In genomic region chr3:138096263-138097028, GRCm38 (mm10) we compare ENCODE assay signal across 22 mouse cellular contexts. TPM values are rescaled to one million over a fixed set of nuclear protein-coding genes. Genes with fewer than 3 reads are reported as not detected.
DNase-seq lines count a peak whose midpoint lies in the region; ATAC-seq and TF ChIP-seq lines count a peak whose summit lies in the region.
"Had no signal": no experiment of that assay in that cellular context is flagged by ENCODE, and none has a peak within 500 bp of the region (broad histone marks: within the 10 kb centered on the region; RNA-seq: fewer than 3 reads in every experiment).

No protein-coding gene starts in this region.

- H3K9ac ChIP-seq in intestine, embryonic 14.5 days (ENCODE audit: low read length) = no peak overlapping the region
- H3K9ac ChIP-seq in intestine, postnatal 0 days (ENCODE audit: low read depth, low read length) = no peak overlapping the region
- no peak overlapping the region for H3K9ac ChIP-seq in midbrain, embryonic 14.5 days (replicated peaks; ENCODE audit: low read length)
- no peak overlapping the region for H3K9ac ChIP-seq in embryonic facial prominence, embryonic 14.5 days (ENCODE audit: low read depth, low read length)
- H3K9ac ChIP-seq: forebrain, embryonic 15.5 days; liver, embryonic 13.5 days; stomach, embryonic 15.5 days had no signal

- DNase-seq in adrenal gland, adult (ENCODE audit: inconsistent age in 2 of 2, low spot score in 1 of 2) = peak; percentile 54 to 87
- no peak for DNase-seq in adrenal gland, postnatal 4 days (ENCODE audit: low spot score in 2 of 2)
- DNase-seq in intestine, embryonic 14.5 days (ENCODE audit: low spot score) = peak; percentile 48
- DNase-seq in midbrain, embryonic 10.5 days (ENCODE audit: low spot score) = no peak
- DNase-seq in midbrain, embryonic 14.5 days = no peak
- no peak for DNase-seq in embryonic facial prominence, embryonic 14.5 days (ENCODE audit: low spot score)
- no peak for DNase-seq in ovary, postnatal 36 days (ENCODE audit: low spot score)
- DNase-seq: cerebellum, adult 8-10 months; heart, postnatal 36 days; liver, embryonic 13.5 days; lung, postnatal 4 days; spleen, adult 18-20 months; thymus, postnatal 14 days had no signal

- no peak for ATAC-seq in intestine, embryonic 14.5 days (replicated peaks; ENCODE audit: low FRiP score, low TSS enrichment, low read depth)
- ATAC-seq in intestine, postnatal 0 days = no peak
- no peak for ATAC-seq in midbrain, embryonic 14.5 days (ENCODE audit: low FRiP score, low TSS enrichment)
- no peak for ATAC-seq in embryonic facial prominence, embryonic 14.5 days (ENCODE audit: low read depth)
- ATAC-seq: activated CD4-positive, CD25-positive, alpha-beta regulatory T cell, adult 4 months; inflammation-experienced regulatory T-cells, adult 6 months had no signal

- no peak for TF ChIP-seq CTCF in intestine, postnatal 0 days (IDR thresholded peaks at IDR 0.05; ENCODE audit: low read depth)

- WGBS in intestine, embryonic 14.5 days = 85% methylated on average over 19 of the region's 19 CpGs
- 83% methylated on average over 19 of the region's 19 CpGs for WGBS in intestine, postnatal 0 days
- 91% methylated on average over 19 of the region's 19 CpGs for WGBS in midbrain, embryonic 10.5 days
- WGBS in midbrain, embryonic 14.5 days = 90% methylated on average over 19 of the region's 19 CpGs
- 84% methylated on average over 19 of the region's 19 CpGs for WGBS in embryonic facial prominence, embryonic 14.5 days

- H3K4me1 ChIP-seq in intestine, embryonic 14.5 days (replicated peaks; ENCODE audit: control insufficient read depth, insufficient read depth, low read length) = no peaks in the 10 kb centered on the region
- no peaks in the 10 kb centered on the region for H3K4me1 ChIP-seq in intestine, postnatal 0 days (replicated peaks; ENCODE audit: control insufficient read depth, insufficient read depth, low read length)
- peaks cover 12% of the 10 kb centered on the region for H3K4me1 ChIP-seq in midbrain, embryonic 10.5 days
- H3K4me1 ChIP-seq in midbrain, embryonic 14.5 days (ENCODE audit: control insufficient read depth, insufficient read depth, low read length) = no peaks in the 10 kb centered on the region
- H3K4me1 ChIP-seq in embryonic facial prominence, embryonic 14.5 days (ENCODE audit: control insufficient read depth, insufficient read depth, low read length) = 0 out of 2 replicates have a peak, but pooled peaks cover 4% of the 10 kb centered on the region
- H3K4me1 ChIP-seq: liver, embryonic 13.5 days; stomach, embryonic 15.5 days had no signal

- H3K27ac ChIP-seq in intestine, embryonic 14.5 days (ENCODE audit: low read depth) = no peak overlapping the region
- no peak overlapping the region for H3K27ac ChIP-seq in intestine, postnatal 0 days (ENCODE audit: low read depth, low read length)
- H3K27ac ChIP-seq in midbrain, embryonic 10.5 days (replicated peaks) = peak overlapping the region; percentile 52; the same call in 1 of the 2 replicates
- no peak overlapping the region for H3K27ac ChIP-seq in midbrain, embryonic 14.5 days (replicated peaks; ENCODE audit: low read depth, low read length)
- peak overlapping the region; percentile 63; the same call in 1 of the 2 replicates for H3K27ac ChIP-seq in embryonic facial prominence, embryonic 14.5 days (replicated peaks; ENCODE audit: low read depth, low read length)
- H3K27ac ChIP-seq: liver, embryonic 13.5 days; stomach, embryonic 15.5 days had no signal

- H3K4me2 ChIP-seq in intestine, embryonic 14.5 days (ENCODE audit: low read length) = no peak overlapping the region
- no peak overlapping the region for H3K4me2 ChIP-seq in intestine, postnatal 0 days (replicated peaks; ENCODE audit: low read depth)
- H3K4me2 ChIP-seq in midbrain, embryonic 14.5 days (ENCODE audit: low read length) = no peak overlapping the region
- no peak overlapping the region for H3K4me2 ChIP-seq in embryonic facial prominence, embryonic 14.5 days (ENCODE audit: low read depth, low read length)
- H3K4me2 ChIP-seq: forebrain, embryonic 15.5 days; liver, embryonic 13.5 days; stomach, embryonic 15.5 days had no signal

- H3K9me3 ChIP-seq in intestine, embryonic 14.5 days (ENCODE audit: control insufficient read depth, low read length) = no peaks in the 10 kb centered on the region
- no peaks in the 10 kb centered on the region for H3K9me3 ChIP-seq in intestine, postnatal 0 days (ENCODE audit: control insufficient read depth)
- H3K9me3 ChIP-seq in midbrain, embryonic 10.5 days (replicated peaks) = no peaks in the 10 kb centered on the region
- H3K9me3 ChIP-seq in midbrain, embryonic 14.5 days (ENCODE audit: control insufficient read depth, low read length) = no peaks in the 10 kb centered on the region
- no peaks in the 10 kb centered on the region for H3K9me3 ChIP-seq in embryonic facial prominence, embryonic 14.5 days (ENCODE audit: control insufficient read depth, low read length)
- H3K9me3 ChIP-seq: forebrain, embryonic 15.5 days; liver, embryonic 13.5 days; stomach, embryonic 15.5 days had no signal

- H3K36me3 ChIP-seq in intestine, embryonic 14.5 days (ENCODE audit: control insufficient read depth, insufficient read depth, low read length) = no peaks in the 10 kb centered on the region
- peaks cover 56% of the 10 kb centered on the region for H3K36me3 ChIP-seq in intestine, postnatal 0 days (ENCODE audit: control insufficient read depth, insufficient read depth)
- H3K36me3 ChIP-seq in midbrain, embryonic 10.5 days = peaks cover 9% of the 10 kb centered on the region
- no peaks in the 10 kb centered on the region for H3K36me3 ChIP-seq in midbrain, embryonic 14.5 days (ENCODE audit: control insufficient read depth, insufficient read depth, low read length)
- H3K36me3 ChIP-seq in embryonic facial prominence, embryonic 14.5 days (ENCODE audit: control insufficient read depth, insufficient read depth, low read length) = no peaks in the 10 kb centered on the region
- H3K36me3 ChIP-seq: forebrain, embryonic 15.5 days; stomach, embryonic 15.5 days had no signal

- no peaks in the 10 kb centered on the region for H3K27me3 ChIP-seq in intestine, embryonic 14.5 days (replicated peaks; ENCODE audit: control insufficient read depth, insufficient read depth, low read length)
- H3K27me3 ChIP-seq in intestine, postnatal 0 days (replicated peaks; ENCODE audit: control insufficient read depth, insufficient read depth, low read length) = no peaks in the 10 kb centered on the region
- no peaks in the 10 kb centered on the region for H3K27me3 ChIP-seq in midbrain, embryonic 10.5 days (ENCODE audit: low read depth, poor library complexity, severe bottlenecking)
- H3K27me3 ChIP-seq in midbrain, embryonic 14.5 days (ENCODE audit: control insufficient read depth, insufficient read depth, low read length) = no peaks in the 10 kb centered on the region
- H3K27me3 ChIP-seq in embryonic facial prominence, embryonic 14.5 days (replicated peaks; ENCODE audit: control insufficient read depth, insufficient read depth, low read length) = no peaks in the 10 kb centered on the region
- H3K27me3 ChIP-seq: CH12.LX; forebrain, embryonic 15.5 days; liver, embryonic 13.5 days; stomach, embryonic 15.5 days had no signal

- H3K4me3 ChIP-seq in intestine, embryonic 14.5 days (ENCODE audit: low read depth, low read length) = no peak overlapping the region
- H3K4me3 ChIP-seq in intestine, postnatal 0 days (ENCODE audit: low read depth, low read length) = no peak overlapping the region
- H3K4me3 ChIP-seq in midbrain, embryonic 10.5 days = no peak overlapping the region
- H3K4me3 ChIP-seq in midbrain, embryonic 14.5 days (replicated peaks; ENCODE audit: low read depth, low read length) = no peak overlapping the region
- H3K4me3 ChIP-seq in embryonic facial prominence, embryonic 14.5 days (ENCODE audit: low read depth, low read length) = no peak overlapping the region
- H3K4me3 ChIP-seq: forebrain, embryonic 15.5 days; liver, embryonic 13.5 days; stomach, embryonic 15.5 days had no signal

RNA-seq across cellular contexts. Expression of gene Gm5105, which starts 29.3 kb away (rescaled TPM):
- total RNA-seq in adrenal gland, postnatal 4 days (2021) = under 1 TPM in 1 of 2 experiments, not detected in 1; 0.17 TPM
- polyA plus RNA-seq in intestine, embryonic 14.5 days (2014; fragmentation: Nextera tagmentation; extraction: Ambion mirVana) = 0.19 and 0.31 TPM in 2 replicates
- polyA plus RNA-seq in intestine, postnatal 0 days (2015; fragmentation: Nextera tagmentation; extraction: Ambion mirVana) = not detected in 2 replicates
- polyA plus RNA-seq in midbrain, embryonic 10.5 days (2016; fragmentation: Nextera tagmentation; extraction: Ambion mirVana) = not detected in 2 replicates
- polyA plus RNA-seq in midbrain, embryonic 14.5 days (2014; fragmentation: Nextera tagmentation; extraction: Ambion mirVana) = not detected in 2 replicates
- 0.26 and 0.75 TPM in 2 replicates for polyA plus RNA-seq in embryonic facial prominence, embryonic 14.5 days (2014; fragmentation: Nextera tagmentation; extraction: Ambion mirVana)
- total RNA-seq: granulocyte monocyte progenitor cell, adult 5-6 weeks; left cerebral cortex, postnatal 14 days; neutrophil, adult 5-6 weeks had no signal
- polyA plus RNA-seq: activated CD4-positive, CD25-positive, alpha-beta regulatory T cell, adult 4 months; inflammation-experienced regulatory T-cells, adult 6 months; liver, embryonic 13.5 days; stomach, embryonic 15.5 days had no signal

RNA-seq across cellular contexts. Expression of gene 1110002E22Rik, which starts 31.6 kb away (rescaled TPM):
- 1 to 10 TPM; 1.7 to 2.9 TPM for total RNA-seq in adrenal gland, postnatal 4 days (2021)
- polyA plus RNA-seq in intestine, embryonic 14.5 days (2014; fragmentation: Nextera tagmentation; extraction: Ambion mirVana) = 0.07 and 0.13 TPM in 2 replicates
- polyA plus RNA-seq in intestine, postnatal 0 days (2015; fragmentation: Nextera tagmentation; extraction: Ambion mirVana) = 0.07 and 0.08 TPM in 2 replicates
- polyA plus RNA-seq in midbrain, embryonic 10.5 days (2016; fragmentation: Nextera tagmentation; extraction: Ambion mirVana) = 0.01 TPM in 1 of 2 replicates, not detected in the other
- 0.12 and 0.18 TPM in 2 replicates for polyA plus RNA-seq in midbrain, embryonic 14.5 days (2014; fragmentation: Nextera tagmentation; extraction: Ambion mirVana)
- 5.5 and 7.5 TPM in 2 replicates for polyA plus RNA-seq in embryonic facial prominence, embryonic 14.5 days (2014; fragmentation: Nextera tagmentation; extraction: Ambion mirVana)
- total RNA-seq: granulocyte monocyte progenitor cell, adult 5-6 weeks had no signal
- polyA plus RNA-seq: activated CD4-positive, CD25-positive, alpha-beta regulatory T cell, adult 4 months; inflammation-experienced regulatory T-cells, adult 6 months had no signal

RNA-seq across cellular contexts. Expression of gene Trmt10a, which starts 46.8 kb away (rescaled TPM):
- 10 to 100 TPM in 1 of 2 experiments, 1 to 10 TPM in 1; 6.6 to 12.5 TPM for total RNA-seq in adrenal gland, postnatal 4 days (2021)
- 11.8 and 13.6 TPM in 2 replicates for polyA plus RNA-seq in intestine, embryonic 14.5 days (2014; fragmentation: Nextera tagmentation; extraction: Ambion mirVana)
- 4.3 and 4.7 TPM in 2 replicates for polyA plus RNA-seq in intestine, postnatal 0 days (2015; fragmentation: Nextera tagmentation; extraction: Ambion mirVana)
- polyA plus RNA-seq in midbrain, embryonic 10.5 days (2016; fragmentation: Nextera tagmentation; extraction: Ambion mirVana) = 17.8 and 19.5 TPM in 2 replicates
- 7.6 and 10.1 TPM in 2 replicates for polyA plus RNA-seq in midbrain, embryonic 14.5 days (2014; fragmentation: Nextera tagmentation; extraction: Ambion mirVana)
- 10.7 and 11.2 TPM in 2 replicates for polyA plus RNA-seq in embryonic facial prominence, embryonic 14.5 days (2014; fragmentation: Nextera tagmentation; extraction: Ambion mirVana)

RNA-seq across cellular contexts. Expression of gene Mttp, which starts 48.3 kb away (rescaled TPM):
- total RNA-seq in adrenal gland, postnatal 4 days (2021) = 10 to 100 TPM; 11.7 to 21.3 TPM
- 45.3 and 58.6 TPM in 2 replicates for polyA plus RNA-seq in intestine, embryonic 14.5 days (2014; fragmentation: Nextera tagmentation; extraction: Ambion mirVana)
- polyA plus RNA-seq in intestine, postnatal 0 days (2015; fragmentation: Nextera tagmentation; extraction: Ambion mirVana) = 930 and 998 TPM in 2 replicates
- 11.3 and 12.5 TPM in 2 replicates for polyA plus RNA-seq in midbrain, embryonic 10.5 days (2016; fragmentation: Nextera tagmentation; extraction: Ambion mirVana)
- polyA plus RNA-seq in midbrain, embryonic 14.5 days (2014; fragmentation: Nextera tagmentation; extraction: Ambion mirVana) = 6.6 and 7.0 TPM in 2 replicates
- polyA plus RNA-seq in embryonic facial prominence, embryonic 14.5 days (2014; fragmentation: Nextera tagmentation; extraction: Ambion mirVana) = 6.3 TPM in 2 replicates

Comparison
In these comparisons a context has a peak if more than half of its experiments do, and no peak if none do; other contexts are left out.
1. DNase-seq: peak in adrenal gland, adult (2 of 2) and intestine, embryonic 14.5 days (single experiment); none in adrenal gland, postnatal 4 days (0 of 2), midbrain, embryonic 10.5 days (single experiment), midbrain, embryonic 14.5 days (single experiment), embryonic facial prominence, embryonic 14.5 days (single experiment) and ovary, postnatal 36 days (single experiment).
2. H3K27ac ChIP-seq: peak in midbrain, embryonic 10.5 days (single experiment) and embryonic facial prominence, embryonic 14.5 days (single experiment); none in intestine, embryonic 14.5 days (single experiment), intestine, postnatal 0 days (single experiment) and midbrain, embryonic 14.5 days (single experiment).